Mouse (Mus musculus) G1E (cell line): Measurements from ENCODE around the gene Trmt1. TPM values are rescaled to one million over a fixed set of nuclear protein-coding genes. Genes with fewer than 3 reads are reported as not detected.

Source experiments
- ATAC-seq: 2 replicates; pipeline ENCODE4 v1.8.0; 2016; ENCODE audit warnings: mild to moderate bottlenecking; ENCODE audit not compliant: insufficient number of reproducible peaks, poor library complexity, low FRiP score, severe bottlenecking; ENCODE audit errors: extremely low read depth
- DNase-seq: peaks from one replicate; pipeline ENCODE4 v3.0.0; 2012; ENCODE audit warnings: low spot score
- H3K27me3 ChIP-seq: 2 replicates; pipeline ENCODE4 v1.6.1; 2012; ENCODE audit warnings: mild to moderate bottlenecking, low read length, inconsistent platforms; ENCODE audit not compliant: insufficient read depth
- H3K36me3 ChIP-seq: replicated peaks from 2 replicates; pipeline ENCODE3; 2012; ENCODE audit warnings: mild to moderate bottlenecking, inconsistent platforms
- H3K4me1 ChIP-seq: 2 replicates; pipeline ENCODE4 v1.6.1; 2012; ENCODE audit warnings: low read depth, low read length, inconsistent platforms, mixed read lengths; ENCODE audit not compliant: insufficient read depth
- H3K4me3 ChIP-seq: 2 replicates; pipeline ENCODE4 v1.5.1; 2012; ENCODE audit warnings: low read depth, mild to moderate bottlenecking, inconsistent platforms, low read length, moderate library complexity, mixed read lengths
- H3K9me3 ChIP-seq: replicated peaks from 2 replicates; pipeline ENCODE4 v1.6.1; 2012; ENCODE audit warnings: inconsistent platforms
- CTCF ChIP-seq: IDR thresholded peaks from 2 replicates; pipeline ENCODE4 v1.5.1; 2012; ENCODE audit warnings: low read depth, low read length, inconsistent platforms, mixed read lengths
- GATA1 ChIP-seq: IDR thresholded peaks from 2 replicates; pipeline ENCODE4 v1.6.1; 2012; ENCODE audit warnings: borderline replicate concordance, low read length, inconsistent platforms, mixed read lengths
- GATA2 ChIP-seq: IDR thresholded peaks from 2 replicates; pipeline ENCODE4 v1.6.1; 2012; ENCODE audit warnings: low read depth, low read length, inconsistent platforms, borderline replicate concordance
- POLR2AphosphoS5 ChIP-seq: IDR thresholded peaks from 2 replicates; pipeline ENCODE4 v1.6.1; 2012; ENCODE audit warnings: low read depth, low read length, inconsistent platforms; ENCODE audit not compliant: insufficient replicate concordance
- TAL1 ChIP-seq: conservative IDR thresholded peaks from 2 replicates; pipeline ENCODE4 v1.6.1; 2012; ENCODE audit warnings: low read depth, low read length, inconsistent platforms, mixed read lengths
- polyA plus RNA-seq: library from polyadenylated mRNA; stranded (reverse); fragments of >175 nt; gene quantifications from 2 replicates; pipeline ENCODE4 v1.2.3, GENCODE M21; 2012
- total RNA-seq, 2 experiments: library from RNA; stranded (forward) in 1 of 2; stranded (reverse) in 1 of 2; fragments of 200-1000 nt in 1 of 2; fragments of >200 nt in 1 of 2; fragmentation: Nextera tagmentation in 1 of 2; gene quantifications; 2 replicates each; pipeline ENCODE4 v1.2.3; 2014 to 2017

Trmt1 gene
- total and polyA plus RNA-seq, 3 experiments: 64.9 to 244 (median 68.2) TPM

- DNase-seq (no peak), ATAC-seq (no peak)
- H3K36me3 ChIP-seq: peaks cover 16% of the 10 kb centered on the region
- no peaks in the 10 kb centered on the region for H3K27me3 ChIP-seq
- no peaks in the 10 kb centered on the region for H3K9me3 ChIP-seq
- peaks cover 58% of the 10 kb centered on the region for H3K4me1 ChIP-seq
- TF ChIP-seq GATA1: no peak
- no peak for TF ChIP-seq CTCF
- no peak for TF ChIP-seq TAL1
- no peak for TF ChIP-seq GATA2
- no peak for TF ChIP-seq POLR2AphosphoS5
- H3K4me3 ChIP-seq: peak overlapping the region; percentile 15; the same call in 1 of the 2 replicates
Measured at GRCm38 (mm10) chr8:84657680-84658079, 28.4 kb upstream of the Trmt1 start.

GRCm38 (mm10) chr8:84658951-84659350 is 27.2 kb upstream of the Trmt1 start:
- no peak for TF ChIP-seq TAL1
- no peak for TF ChIP-seq GATA2
- H3K36me3 ChIP-seq: peaks cover 16% of the 10 kb centered on the region
- ATAC-seq (no peak), DNase-seq (no peak)
- H3K27me3 ChIP-seq: no peaks in the 10 kb centered on the region
- no peak overlapping the region for H3K4me3 ChIP-seq
- no peaks in the 10 kb centered on the region for H3K9me3 ChIP-seq
- H3K4me1 ChIP-seq: peaks cover 63% of the 10 kb centered on the region

- H3K27me3 ChIP-seq: no peaks in the 10 kb centered on the region
- peaks cover 16% of the 10 kb centered on the region for H3K36me3 ChIP-seq
- ATAC-seq: peak; percentile 31
- peak; percentile 74 for DNase-seq
- no peaks in the 10 kb centered on the region for H3K9me3 ChIP-seq
- TF ChIP-seq GATA2 (no peak), TAL1 (no peak), CTCF (no peak), POLR2AphosphoS5 (0 out of 2 replicates have a peak, but pooled peaks have one; percentile 60)
- peaks cover 59% of the 10 kb centered on the region for H3K4me1 ChIP-seq
- peak overlapping the region; percentile 83 for H3K4me3 ChIP-seq
Measured at GRCm38 (mm10) chr8:84659936-84660818, 25.9 kb upstream of the Trmt1 start.

- no peaks in the 10 kb centered on the region for H3K27me3 ChIP-seq
- no peaks in the 10 kb centered on the region for H3K9me3 ChIP-seq
- peak overlapping the region; percentile 83 for H3K4me3 ChIP-seq
- H3K36me3 ChIP-seq: peaks cover 16% of the 10 kb centered on the region
- H3K4me1 ChIP-seq: peaks cover 59% of the 10 kb centered on the region
- DNase-seq (peak; percentile 40), ATAC-seq (no peak)
- TF ChIP-seq CTCF (no peak), GATA1 (no peak), TAL1 (no peak), POLR2AphosphoS5 (no peak), GATA2 (no peak)
Measured at GRCm38 (mm10) chr8:84660819-84661457, 25.2 kb upstream of the Trmt1 start.

GRCm38 (mm10) chr8:84661458-84661871 is 24.6 kb upstream of the Trmt1 start:
- H3K9me3 ChIP-seq: no peaks in the 10 kb centered on the region
- 0 out of 2 replicates have a peak, but pooled peaks have one; percentile 66 for TF ChIP-seq POLR2AphosphoS5
- no peak for TF ChIP-seq TAL1
- H3K27me3 ChIP-seq: no peaks in the 10 kb centered on the region
- H3K36me3 ChIP-seq: peaks cover 19% of the 10 kb centered on the region
- DNase-seq (peak; percentile 86), ATAC-seq (peak; percentile 22; the same call in 1 of the 2 replicates)
- peak overlapping the region; percentile 83 for H3K4me3 ChIP-seq
- H3K4me1 ChIP-seq: peaks cover 59% of the 10 kb centered on the region

GRCm38 (mm10) chr8:84661961-84662571 is 24.0 kb upstream of the Trmt1 start:
- Histone ChIP-seq H3K4me3 (peak overlapping the region; percentile 83), H3K4me1 (peaks cover 59% of the 10 kb centered on the region), H3K27me3 (no peaks in the 10 kb centered on the region), H3K9me3 (no peaks in the 10 kb centered on the region), H3K36me3 (peaks cover 25% of the 10 kb centered on the region)
- DNase-seq: peak; percentile 25
- TF ChIP-seq CTCF (no peak), GATA1 (no peak), GATA2 (no peak), POLR2AphosphoS5 (no peak), TAL1 (no peak)
- ATAC-seq: no peak
